Mouse (Mus musculus): ENCODE data around the gene Pold2. TPM values are rescaled to one million over a fixed set of nuclear protein-coding genes. Genes with fewer than 3 reads are reported as not detected.

Pold2 gene
- total RNA-seq, 1 experiment, result 103 TPM

GRCm38 (mm10) chr11:5855481-5855880, 22.6 kb downstream of the Pold2 start:
- DNase-seq (ENCODE audit: low read depth, low spot score), result no peak
- H3K27ac ChIP-seq (ENCODE audit: insufficient read depth, low read depth, low read length, poor library complexity, severe bottlenecking), result no peak overlapping the region
- in situ Hi-C loops (cut with MboI; ENCODE audit: low sequenced_read_pairs in 2 of 2, unreplicated experiment in 2 of 2), result no loop called here
- no peaks in the 10 kb centered on the region for H3K36me3 ChIP-seq (ENCODE audit: control insufficient read depth, insufficient read depth, low read length, poor library complexity, severe bottlenecking)
- H3K9me3 ChIP-seq (ENCODE audit: control insufficient read depth, insufficient read depth, low read depth, low read length), result no peaks in the 10 kb centered on the region; the same call in 1 of the 2 replicates
- H3K9ac ChIP-seq (ENCODE audit: insufficient read depth, low read depth, low read length, poor library complexity, severe bottlenecking), result no peak overlapping the region
- TF ChIP-seq HCFC1 (IDR thresholded peaks at IDR 0.05; ENCODE audit: borderline replicate concordance, insufficient read depth, low read length) (no peak), MAFK (IDR thresholded peaks at IDR 0.05; ENCODE audit: insufficient read depth, low read depth, low read length) (no peak), ZNF384 (IDR thresholded peaks at IDR 0.05; ENCODE audit: low read depth, low read length) (no peak), CHD2 (IDR thresholded peaks at IDR 0.05; ENCODE audit: low read depth, low read length) (no peak), ZC3H11A (IDR thresholded peaks at IDR 0.05; ENCODE audit: borderline replicate concordance, low read depth, low read length) (no peak)
- no peak overlapping the region for H3K4me3 ChIP-seq (ENCODE audit: insufficient read depth in 1 of 2, low read depth in 1 of 2, low read length in 2 of 2, poor library complexity in 1 of 2, severe bottlenecking in 1 of 2)
- H3K4me1 ChIP-seq (ENCODE audit: control insufficient read depth in 2 of 2, insufficient read depth in 2 of 2, low read length in 2 of 2, poor library complexity in 1 of 2), result peaks cover 0 to 4% of the 10 kb centered on the region in 2 experiments; a peak in 1 of 4 replicates

- TF ChIP-seq ZNF384 (IDR thresholded peaks at IDR 0.05; ENCODE audit: low read depth, low read length) (no peak), CHD2 (IDR thresholded peaks at IDR 0.05; ENCODE audit: low read depth, low read length) (no peak), ZC3H11A (IDR thresholded peaks at IDR 0.05; ENCODE audit: borderline replicate concordance, low read depth, low read length) (no peak), MAFK (IDR thresholded peaks at IDR 0.05; ENCODE audit: insufficient read depth, low read depth, low read length) (no peak), HCFC1 (IDR thresholded peaks at IDR 0.05; ENCODE audit: borderline replicate concordance, insufficient read depth, low read length) (no peak)
- Histone ChIP-seq H3K36me3 (ENCODE audit: control insufficient read depth, insufficient read depth, low read length, poor library complexity, severe bottlenecking) (no peaks in the 10 kb centered on the region), H3K27ac (ENCODE audit: insufficient read depth, low read depth, low read length, poor library complexity, severe bottlenecking) (no peak overlapping the region), H3K4me3 (ENCODE audit: insufficient read depth in 1 of 2, low read depth in 1 of 2, low read length in 2 of 2, poor library complexity in 1 of 2, severe bottlenecking in 1 of 2) (no peak overlapping the region), H3K4me1 (ENCODE audit: control insufficient read depth in 2 of 2, insufficient read depth in 2 of 2, low read length in 2 of 2, poor library complexity in 1 of 2) (peaks cover 0 to 10% of the 10 kb centered on the region in 2 experiments; a peak in 2 of 4 replicates), H3K9me3 (ENCODE audit: control insufficient read depth, insufficient read depth, low read depth, low read length) (no peaks in the 10 kb centered on the region), H3K9ac (ENCODE audit: insufficient read depth, low read depth, low read length, poor library complexity, severe bottlenecking) (no peak overlapping the region)
- in situ Hi-C loops (cut with MboI; ENCODE audit: low sequenced_read_pairs in 2 of 2, unreplicated experiment in 2 of 2), result no loop called here
- DNase-seq (ENCODE audit: low read depth, low spot score), result no peak
These were observed 25.8 kb downstream of the Pold2 start for GRCm38 (mm10) chr11:5852314-5852713.

- DNase-seq (ENCODE audit: low read depth, low spot score), result no peak
- Histone ChIP-seq H3K9ac (ENCODE audit: insufficient read depth, low read depth, low read length, poor library complexity, severe bottlenecking) (no peak overlapping the region), H3K27ac (ENCODE audit: insufficient read depth, low read depth, low read length, poor library complexity, severe bottlenecking) (no peak overlapping the region), H3K36me3 (ENCODE audit: control insufficient read depth, insufficient read depth, low read length, poor library complexity, severe bottlenecking) (no peaks in the 10 kb centered on the region), H3K4me3 (ENCODE audit: insufficient read depth in 1 of 2, low read depth in 1 of 2, low read length in 2 of 2, poor library complexity in 1 of 2, severe bottlenecking in 1 of 2) (no peak overlapping the region), H3K9me3 (ENCODE audit: control insufficient read depth, insufficient read depth, low read depth, low read length) (no peaks in the 10 kb centered on the region), H3K4me1 (ENCODE audit: control insufficient read depth in 2 of 2, insufficient read depth in 2 of 2, low read length in 2 of 2, poor library complexity in 1 of 2) (peaks cover 0 to 10% of the 10 kb centered on the region in 2 experiments; a peak in 2 of 4 replicates)
- TF ChIP-seq ZNF384 (IDR thresholded peaks at IDR 0.05; ENCODE audit: low read depth, low read length) (no peak), MAFK (IDR thresholded peaks at IDR 0.05; ENCODE audit: insufficient read depth, low read depth, low read length) (no peak), HCFC1 (IDR thresholded peaks at IDR 0.05; ENCODE audit: borderline replicate concordance, insufficient read depth, low read length) (no peak), ZC3H11A (IDR thresholded peaks at IDR 0.05; ENCODE audit: borderline replicate concordance, low read depth, low read length) (no peak), CHD2 (IDR thresholded peaks at IDR 0.05; ENCODE audit: low read depth, low read length) (no peak)
- in situ Hi-C loops (cut with MboI; ENCODE audit: low sequenced_read_pairs in 2 of 2, unreplicated experiment in 2 of 2), result no loop called here
These were observed 26.9 kb downstream of the Pold2 start for GRCm38 (mm10) chr11:5851021-5851736.

GRCm38 (mm10) chr11:5850452-5850851, 27.6 kb downstream of the Pold2 start:
- Histone ChIP-seq H3K36me3 (ENCODE audit: control insufficient read depth, insufficient read depth, low read length, poor library complexity, severe bottlenecking) (no peaks in the 10 kb centered on the region), H3K4me1 (ENCODE audit: control insufficient read depth in 2 of 2, insufficient read depth in 2 of 2, low read length in 2 of 2, poor library complexity in 1 of 2) (peaks cover 0 to 6% of the 10 kb centered on the region in 2 experiments; a peak in 2 of 4 replicates), H3K9me3 (ENCODE audit: control insufficient read depth, insufficient read depth, low read depth, low read length) (no peaks in the 10 kb centered on the region), H3K27ac (ENCODE audit: insufficient read depth, low read depth, low read length, poor library complexity, severe bottlenecking) (no peak overlapping the region), H3K4me3 (ENCODE audit: insufficient read depth in 1 of 2, low read depth in 1 of 2, low read length in 2 of 2, poor library complexity in 1 of 2, severe bottlenecking in 1 of 2) (no peak overlapping the region), H3K9ac (ENCODE audit: insufficient read depth, low read depth, low read length, poor library complexity, severe bottlenecking) (no peak overlapping the region)
- no peak for DNase-seq (ENCODE audit: low read depth, low spot score)
- in situ Hi-C loops (cut with MboI; ENCODE audit: low sequenced_read_pairs in 2 of 2, unreplicated experiment in 2 of 2), result no loop called here
- TF ChIP-seq ZNF384 (IDR thresholded peaks at IDR 0.05; ENCODE audit: low read depth, low read length), result no peak
- no peak for TF ChIP-seq ZC3H11A (IDR thresholded peaks at IDR 0.05; ENCODE audit: borderline replicate concordance, low read depth, low read length)
- no peak for TF ChIP-seq CHD2 (IDR thresholded peaks at IDR 0.05; ENCODE audit: low read depth, low read length)
- no peak for TF ChIP-seq HCFC1 (IDR thresholded peaks at IDR 0.05; ENCODE audit: borderline replicate concordance, insufficient read depth, low read length)
- no peak for TF ChIP-seq MAFK (IDR thresholded peaks at IDR 0.05; ENCODE audit: insufficient read depth, low read depth, low read length)
